Mouse (Mus musculus) Patski (cell line): ENCODE measurements around the gene Rtca. TPM values are rescaled to one million over a fixed set of nuclear protein-coding genes. Genes with fewer than 3 reads are reported as not detected.

ENCODE experiments used
- ATAC-seq: fragments of 100-300 bp; one replicate; pipeline ENCODE4 v1.8.0; 2021
- CTCF ChIA-PET: fragments of 350-600 bp; sonication (Branson Sonifier 250); formaldehyde crosslinking; loops from one replicate; lab custom pipeline; 2022; ENCODE audit warnings: inconsistent platforms; lab: Charles Lee
- POLR2A ChIA-PET: fragments of 350-600 bp; sonication (Branson Sonifier 250); formaldehyde crosslinking; loops from one replicate; lab custom pipeline; 2022; ENCODE audit warnings: antibody characterized with exemption, inconsistent platforms; lab: Charles Lee
- DNase-seq: peaks from one replicate; pipeline ENCODE4 v3.0.0-alpha.2; 2011; ENCODE audit warnings: low read depth, low spot score
- H3K27me3 ChIP-seq: fragments of 371-371 bp; one replicate; pipeline ENCODE4 v1.5.1; 2021
- CTCF ChIP-seq: fragments of 100-300 bp; IDR thresholded peaks from one replicate; pipeline ENCODE4 v1.5.1; 2021
- in situ Hi-C: fragments of 300-500 bp; cut with MboI; formaldehyde crosslinking; loops from 3 replicates; pipeline ENCODE4 v1.11.1; 2018; ENCODE audit warnings: low pct_unique_long_range_greater_than_20kb, mixed read lengths
- polyA plus RNA-seq: library from polyadenylated mRNA; unstranded; gene quantifications from one replicate; pipeline ENCODE4 v1.2.3, GENCODE M21; 2021

Rtca gene
- polyA plus RNA-seq = 101 TPM

GRCm38 (mm10) chr3:116507772-116508351, at the start of gene Rtca:
TSS of gene Rtca (minus strand) at chr3:116508208.
- CTCF ChIA-PET = interaction anchor here (0.7 to 1.8 kb wide), 11 partner anchors 9 to 260 kb away, joined by 3 to 11 read pairs (median 4); no protein-coding TSS in a partner anchor
- H3K27me3 ChIP-seq = no peaks in the 10 kb centered on the region
- DNase-seq (peak; percentile 99), ATAC-seq (peak; percentile 84)
- POLR2A ChIA-PET = interaction anchor here (0.6 to 1.3 kb wide), 4 partner anchors 9 to 298 kb away, joined by 3 to 4 read pairs (median 3); no protein-coding TSS in a partner anchor
- in situ Hi-C loops = no loop called here
- no peak for TF ChIP-seq CTCF

GRCm38 (mm10) chr3:116551362-116551761, 43.4 kb upstream of the Rtca start:
- ChIA-PET POLR2A (interaction anchor here (1.4 kb wide), 1 partner anchor 11 kb away, joined by 3 read pairs; the partner anchor contains the start of gene Lrrc39), CTCF (interaction anchor here (1.2 kb wide), 1 partner anchor 38 kb away, joined by 3 read pairs; the partner anchor contains the start of gene Dbt)
- peak; percentile 82 for DNase-seq
- in situ Hi-C loops = no loop called here
- H3K27me3 ChIP-seq = no peaks in the 10 kb centered on the region
- TF ChIP-seq CTCF = no peak
- ATAC-seq = peak; percentile 90

DNA sequence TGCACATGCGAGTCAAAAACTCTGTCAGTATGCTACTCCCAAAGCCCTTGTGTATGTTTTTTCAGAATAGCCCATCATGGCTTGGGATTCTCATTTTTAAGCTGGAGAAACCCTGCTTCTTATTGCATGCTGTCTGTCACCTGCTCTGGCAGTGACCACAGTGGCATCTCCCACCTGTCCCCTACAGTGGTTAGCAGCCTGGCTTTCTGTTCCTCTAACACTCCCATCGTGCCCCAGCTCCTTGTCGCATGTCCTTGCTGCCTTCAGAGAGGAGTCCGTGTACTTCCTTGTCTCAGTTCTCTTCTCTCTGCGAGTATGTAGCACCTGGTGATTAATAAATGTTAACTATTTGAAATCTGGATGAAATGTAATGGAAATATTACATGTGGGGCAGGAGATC, 39.4 kb upstream of the Rtca start:
- DNase-seq (no peak), ATAC-seq (no peak)
- POLR2A ChIA-PET = interaction anchor here (0.5 kb wide), 1 partner anchor 26 kb away, joined by 3 read pairs; no protein-coding TSS in a partner anchor
- CTCF ChIA-PET = interaction anchor here (2.1 kb wide), 1 partner anchor 11 kb away, joined by 6 read pairs; no protein-coding TSS in a partner anchor
- in situ Hi-C loops = no loop called here
- TF ChIP-seq CTCF = no peak
- H3K27me3 ChIP-seq = no peaks in the 10 kb centered on the region

- ChIA-PET CTCF (no interaction called here), POLR2A (no interaction called here)
- DNase-seq = no peak
- no peaks in the 10 kb centered on the region for H3K27me3 ChIP-seq
- no peak for TF ChIP-seq CTCF
- in situ Hi-C loops = no loop called here
- no peak for ATAC-seq
Measured at GRCm38 (mm10) chr3:116542532-116542931, 34.5 kb upstream of the Rtca start.

DNA sequence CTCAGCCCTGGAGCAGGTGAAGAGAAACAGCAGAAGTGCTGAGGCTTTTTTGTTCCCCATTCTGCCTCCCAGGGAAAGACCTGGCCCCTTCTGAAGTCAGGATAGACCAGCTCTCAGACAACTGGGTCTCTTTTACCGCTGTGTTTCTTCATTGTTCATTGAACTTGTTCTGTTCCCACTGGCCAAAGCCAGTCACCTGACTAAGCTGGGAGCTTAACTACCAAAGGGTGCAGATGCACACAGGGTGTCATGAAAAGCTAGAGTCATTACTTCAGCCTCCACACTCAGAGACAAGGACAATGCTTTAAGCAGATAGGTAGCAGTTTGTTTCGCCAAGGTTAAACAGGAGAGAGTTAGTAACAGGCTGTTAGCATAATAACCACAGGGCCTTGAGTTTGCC, 34.1 kb upstream of the Rtca start:
- in situ Hi-C loops = no loop called here
- POLR2A ChIA-PET = no interaction called here
- DNase-seq (no peak), ATAC-seq (no peak)
- CTCF ChIA-PET = no interaction called here
- H3K27me3 ChIP-seq = no peaks in the 10 kb centered on the region
- TF ChIP-seq CTCF = no peak

GRCm38 (mm10) chr3:116537200-116537573, 29.2 kb upstream of the Rtca start:
- in situ Hi-C loops = no loop called here
- no peak for TF ChIP-seq CTCF
- no peaks in the 10 kb centered on the region for H3K27me3 ChIP-seq
- ChIA-PET CTCF (interaction anchor here (2.8 kb wide), 1 partner anchor 9 kb away, joined by 6 read pairs; no protein-coding TSS in a partner anchor), POLR2A (no interaction called here)
- DNase-seq (no peak), ATAC-seq (no peak)

- CTCF ChIA-PET = interaction anchor here (2.8 kb wide), 1 partner anchor 10 kb away, joined by 6 read pairs; no protein-coding TSS in a partner anchor
- in situ Hi-C loops = no loop called here
- TF ChIP-seq CTCF = no peak
- H3K27me3 ChIP-seq = no peaks in the 10 kb centered on the region
- DNase-seq (no peak), ATAC-seq (no peak)
- POLR2A ChIA-PET = no interaction called here
Measured at GRCm38 (mm10) chr3:116536428-116537199, 28.6 kb upstream of the Rtca start.

DNA sequence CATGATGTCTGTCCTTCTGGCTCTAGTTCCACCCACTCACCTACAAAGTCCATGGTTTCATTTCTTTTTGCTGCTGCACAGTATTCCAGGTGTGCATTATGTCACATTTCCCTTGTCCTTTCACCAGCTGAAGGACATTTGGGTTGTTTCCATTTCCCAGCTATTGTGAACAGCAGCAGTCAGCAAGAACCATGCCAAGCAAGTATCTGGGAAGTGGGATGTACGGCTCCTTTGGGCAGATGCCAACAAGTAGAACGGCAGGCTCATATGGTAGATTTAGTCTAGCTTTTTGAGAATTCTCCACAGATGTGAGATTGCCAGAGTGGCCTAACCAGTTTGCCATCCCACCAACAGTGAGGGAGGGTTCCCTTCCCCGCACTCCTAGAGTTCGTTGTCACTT, 22.8 kb upstream of the Rtca start:
- no peaks in the 10 kb centered on the region for H3K27me3 ChIP-seq
- TF ChIP-seq CTCF = no peak
- DNase-seq (no peak), ATAC-seq (no peak)
- POLR2A ChIA-PET = no interaction called here
- CTCF ChIA-PET = interaction anchor here (0.9 kb wide), 1 partner anchor 10 kb away, joined by 3 read pairs; no protein-coding TSS in a partner anchor
- in situ Hi-C loops = no loop called here

- H3K27me3 ChIP-seq = no peaks in the 10 kb centered on the region
- in situ Hi-C loops = no loop called here
- no peak for TF ChIP-seq CTCF
- CTCF ChIA-PET = interaction anchor here (0.9 to 1.6 kb wide), 3 partner anchors 9 to 198 kb away, joined by 3 to 7 read pairs (median 3); partner anchors contain the start of gene Dbt
- ATAC-seq (no peak), DNase-seq (no peak)
- POLR2A ChIA-PET = no interaction called here
Measured at GRCm38 (mm10) chr3:116529741-116530140, 21.7 kb upstream of the Rtca start.

DNA sequence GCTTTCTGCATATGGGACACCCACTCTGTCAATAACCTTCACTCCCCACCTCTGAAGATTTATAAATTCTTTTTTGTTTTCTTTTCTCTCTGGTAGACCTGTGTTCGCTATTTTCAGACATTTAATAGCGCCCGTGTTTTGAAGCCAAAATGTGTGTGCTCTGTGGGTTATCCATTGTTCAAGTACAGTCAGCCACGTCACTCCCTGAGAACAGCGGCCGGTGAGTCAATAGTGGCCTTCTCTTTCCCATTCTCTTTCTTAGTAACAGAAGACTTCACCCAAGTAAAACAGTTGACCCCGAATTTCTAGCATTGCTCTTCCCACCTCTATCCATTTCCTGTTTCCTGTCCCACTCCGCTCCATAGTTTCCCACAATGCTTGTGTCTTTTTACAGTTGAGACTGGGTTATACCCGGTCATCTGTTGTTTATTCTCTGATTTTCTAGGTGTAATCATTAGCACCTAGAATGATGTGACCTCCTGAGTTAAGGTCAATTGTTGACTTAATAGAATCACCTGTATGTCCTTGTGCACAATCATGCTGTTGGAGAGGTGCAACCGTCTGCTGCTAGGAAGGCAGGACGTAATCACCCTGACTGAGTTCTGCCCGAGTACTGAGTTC, 12.2 kb upstream of the Rtca start:
- no peaks in the 10 kb centered on the region for H3K27me3 ChIP-seq
- ATAC-seq = no peak
- ChIA-PET CTCF (interaction anchor here (1.5 to 1.7 kb wide), 2 partner anchors 11 to 43 kb away, joined by 3 to 4 read pairs; no protein-coding TSS in a partner anchor), POLR2A (no interaction called here)
- no peak for DNase-seq
- no peak for TF ChIP-seq CTCF
- in situ Hi-C loops = no loop called here
